Mouse (Mus musculus): ENCODE data around the gene Dppa2. TPM values are rescaled to one million over a fixed set of nuclear protein-coding genes. Genes with fewer than 3 reads are reported as not detected.

The Dppa2 gene
- polyA plus RNA-seq, 1 experiment: not detected

- no peak for DNase-seq (ENCODE audit: extremely low spot score in 1 of 2, low spot score in 1 of 2)
These were observed 31.6 kb downstream of the Dppa2 start for GRCm38 (mm10) chr16:48335326-48335725.

GRCm38 (mm10) chr16:48344193-48344592 is 40.5 kb downstream of the Dppa2 start:
- no peak for DNase-seq (ENCODE audit: extremely low spot score in 1 of 2, low spot score in 1 of 2)

GRCm38 (mm10) chr16:48347246-48347645 is 43.5 kb downstream of the Dppa2 start:
- no peak for DNase-seq (ENCODE audit: extremely low spot score in 1 of 2, low spot score in 1 of 2)

- DNase-seq (ENCODE audit: extremely low spot score in 1 of 2, low spot score in 1 of 2): no peak
These were observed 52.0 kb downstream of the Dppa2 start for GRCm38 (mm10) chr16:48355716-48356115.

- no peak for DNase-seq (ENCODE audit: extremely low spot score in 1 of 2, low spot score in 1 of 2)
These were observed 52.7 kb downstream of the Dppa2 start for GRCm38 (mm10) chr16:48356417-48356816.

- peak; percentile 40 to 65 for DNase-seq (ENCODE audit: extremely low spot score in 1 of 2, low spot score in 1 of 2)
These were observed 57.2 kb downstream of the Dppa2 start for GRCm38 (mm10) chr16:48360887-48361286.

GRCm38 (mm10) chr16:48366801-48367200 is 63.1 kb downstream of the Dppa2 start:
- no peak for DNase-seq (ENCODE audit: extremely low spot score in 1 of 2, low spot score in 1 of 2)

GRCm38 (mm10) chr16:48368096-48368495 is 64.4 kb downstream of the Dppa2 start:
- DNase-seq (ENCODE audit: extremely low spot score in 1 of 2, low spot score in 1 of 2): no peak

Other genes starting within 250 kb of the Dppa2 start
- gene Dppa4, start 20.2 kb upstream of the Dppa2 start, polyA plus RNA-seq (2012; rRNA removed): not detected in 2 replicates
- not detected in 2 replicates for gene Gm5485, start 108.5 kb downstream of the Dppa2 start, polyA plus RNA-seq (2012; rRNA removed)
- 0.06 and 0.14 TPM in 2 replicates for gene Morc1, start 127.3 kb downstream of the Dppa2 start, polyA plus RNA-seq (2012; rRNA removed)